Mouse (Mus musculus): Measurements from ENCODE around the gene Sema6d. TPM values are rescaled to one million over a fixed set of nuclear protein-coding genes. Genes with fewer than 3 reads are reported as not detected.
A peak's percentile ranks its signal among the peaks of the same experiment; 100 is the strongest.

Gene Sema6d
- polyA plus RNA-seq, 1 experiment from 2014 or later: 12.2 TPM

- Histone ChIP-seq H3K27me3 (replicated peaks; ENCODE audit: control insufficient read depth, insufficient read depth, low read length) (no peaks in the 10 kb centered on the region), H3K9me3 (ENCODE audit: control insufficient read depth, low read length) (no peaks in the 10 kb centered on the region), H3K36me3 (ENCODE audit: control insufficient read depth, insufficient read depth, low read length) (no peaks in the 10 kb centered on the region), H3K4me1 (replicated peaks; ENCODE audit: control insufficient read depth, insufficient read depth, low read length) (no peaks in the 10 kb centered on the region), H3K9ac (ENCODE audit: low read depth, low read length) (no peak overlapping the region), H3K27ac (ENCODE audit: low read depth, low read length) (no peak overlapping the region), H3K4me2 (no peak overlapping the region), H3K4me3 (ENCODE audit: low read depth, low read length) (no peak overlapping the region)
- 89% methylated on average over 3 of the region's 3 CpGs for WGBS
- ATAC-seq (replicated peaks; ENCODE audit: low FRiP score) (no peak), DNase-seq (ENCODE audit: low spot score) (no peak)
Observed at GRCm38 (mm10) chr2:124291145-124291544, 201.4 kb downstream of the Sema6d start.

DNA sequence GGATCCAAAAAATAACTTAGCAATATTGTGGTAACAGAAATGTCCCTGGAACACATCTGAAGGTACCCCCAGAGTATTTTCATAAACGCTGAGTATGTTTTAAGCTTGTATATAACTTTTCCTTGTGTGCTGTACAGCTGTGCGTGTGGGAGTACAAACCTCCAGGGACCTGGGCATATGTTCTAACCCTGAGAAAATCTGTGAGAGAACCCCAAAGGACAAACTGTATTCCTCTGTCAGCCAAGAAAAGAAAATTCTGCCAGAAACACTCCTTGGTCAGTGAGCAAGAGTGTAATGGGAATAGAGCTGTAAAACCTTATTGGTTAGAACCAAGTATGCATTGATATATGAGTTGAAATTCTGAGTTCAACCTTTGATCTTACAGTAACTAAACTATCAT is 203.8 kb downstream of the Sema6d start:
- 81% methylated on average over 2 of the region's 2 CpGs for WGBS
- ATAC-seq (replicated peaks; ENCODE audit: low FRiP score) (no peak), DNase-seq (ENCODE audit: low spot score) (no peak)
- H3K4me2 ChIP-seq: no peak overlapping the region
- no peaks in the 10 kb centered on the region for H3K4me1 ChIP-seq (replicated peaks; ENCODE audit: control insufficient read depth, insufficient read depth, low read length)
- no peak overlapping the region for H3K4me3 ChIP-seq (ENCODE audit: low read depth, low read length)
- no peaks in the 10 kb centered on the region for H3K27me3 ChIP-seq (replicated peaks; ENCODE audit: control insufficient read depth, insufficient read depth, low read length)
- H3K36me3 ChIP-seq (ENCODE audit: control insufficient read depth, insufficient read depth, low read length): no peaks in the 10 kb centered on the region
- H3K27ac ChIP-seq (ENCODE audit: low read depth, low read length): no peak overlapping the region
- no peaks in the 10 kb centered on the region for H3K9me3 ChIP-seq (ENCODE audit: control insufficient read depth, low read length)
- H3K9ac ChIP-seq (ENCODE audit: low read depth, low read length): no peak overlapping the region

DNA sequence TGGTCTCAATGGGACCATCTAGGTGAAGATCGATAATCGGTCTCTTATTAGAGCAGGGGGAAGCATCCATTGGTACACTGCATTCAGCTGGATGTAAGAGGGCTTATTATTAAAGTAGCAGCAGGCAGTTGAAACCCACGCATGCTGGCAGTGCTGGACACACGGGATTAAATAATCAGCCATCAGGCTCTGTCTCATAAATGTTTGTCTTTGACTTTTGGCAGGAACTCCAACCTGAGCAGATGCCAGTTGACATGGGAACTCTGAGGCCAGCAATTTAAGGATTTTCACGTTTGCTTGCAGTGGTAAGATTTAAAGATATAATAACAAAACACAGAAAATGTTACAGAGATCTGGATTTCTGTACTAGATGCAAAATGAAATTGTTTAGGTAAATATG is 208.6 kb downstream of the Sema6d start:
- 71% methylated on average over 5 of the region's 5 CpGs for WGBS

DNA sequence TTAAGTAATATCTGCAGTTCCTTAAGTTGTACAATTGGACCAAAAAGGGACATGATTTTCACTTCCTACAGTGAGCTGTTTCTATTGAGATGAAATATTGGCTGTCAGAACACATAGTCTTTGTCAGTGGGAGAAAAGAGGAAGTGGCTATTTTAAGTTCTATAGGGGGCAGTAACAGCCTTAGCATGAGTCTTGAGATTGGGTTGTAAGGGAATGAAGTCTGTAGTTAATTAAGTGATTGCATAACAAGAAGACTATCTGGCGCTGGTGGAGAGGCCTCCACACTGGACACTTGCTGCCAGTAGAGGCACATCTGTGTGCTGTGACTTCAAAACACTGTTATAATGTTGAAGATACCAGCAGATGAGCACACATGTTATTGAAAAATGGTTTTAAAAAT is 209.1 kb downstream of the Sema6d start:
- DNase-seq (ENCODE audit: low spot score) (no peak), ATAC-seq (replicated peaks; ENCODE audit: low FRiP score) (0 out of 2 replicates have a peak, but pooled peaks have one; percentile 31)
- Histone ChIP-seq H3K9ac (ENCODE audit: low read depth, low read length) (no peak overlapping the region), H3K27me3 (replicated peaks; ENCODE audit: control insufficient read depth, insufficient read depth, low read length) (no peaks in the 10 kb centered on the region), H3K4me3 (ENCODE audit: low read depth, low read length) (no peak overlapping the region), H3K4me2 (no peak overlapping the region), H3K27ac (ENCODE audit: low read depth, low read length) (no peak overlapping the region), H3K36me3 (ENCODE audit: control insufficient read depth, insufficient read depth, low read length) (no peaks in the 10 kb centered on the region), H3K9me3 (ENCODE audit: control insufficient read depth, low read length) (no peaks in the 10 kb centered on the region), H3K4me1 (replicated peaks; ENCODE audit: control insufficient read depth, insufficient read depth, low read length) (no peaks in the 10 kb centered on the region)
- WGBS: 22% methylated on average over 1 of the region's 1 CpGs

More for the DNA sequence above, 208.6 kb downstream of the Sema6d start:
- no peaks in the 10 kb centered on the region for H3K9me3 ChIP-seq (ENCODE audit: control insufficient read depth, low read length)
- no peak for ATAC-seq (replicated peaks; ENCODE audit: low FRiP score)
- H3K4me1 ChIP-seq (replicated peaks; ENCODE audit: control insufficient read depth, insufficient read depth, low read length): no peaks in the 10 kb centered on the region
- no peaks in the 10 kb centered on the region for H3K27me3 ChIP-seq (replicated peaks; ENCODE audit: control insufficient read depth, insufficient read depth, low read length)
- no peaks in the 10 kb centered on the region for H3K36me3 ChIP-seq (ENCODE audit: control insufficient read depth, insufficient read depth, low read length)
- H3K27ac ChIP-seq (ENCODE audit: low read depth, low read length): no peak overlapping the region
- H3K9ac ChIP-seq (ENCODE audit: low read depth, low read length): no peak overlapping the region
- H3K4me2 ChIP-seq: no peak overlapping the region
- no peak overlapping the region for H3K4me3 ChIP-seq (ENCODE audit: low read depth, low read length)
- DNase-seq (ENCODE audit: low spot score): no peak

DNA sequence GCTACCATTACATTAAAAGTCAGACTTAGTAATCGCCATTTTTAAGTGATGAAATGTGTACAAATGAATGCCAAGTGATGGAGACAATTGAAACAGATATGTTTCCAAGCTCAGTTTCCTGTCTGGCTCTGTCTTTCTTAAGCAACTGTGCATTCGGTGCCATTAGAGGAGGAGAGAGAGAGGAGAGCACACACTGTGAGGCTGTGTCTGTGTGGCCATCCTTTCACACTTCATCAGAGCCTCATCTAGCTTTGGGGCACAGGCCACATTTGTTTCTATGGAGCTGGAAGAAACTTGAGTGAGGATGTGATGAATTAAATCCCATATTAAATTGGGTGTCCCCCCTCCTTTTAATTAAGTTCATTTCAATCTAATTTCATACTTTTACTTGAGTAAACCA is 218.8 kb downstream of the Sema6d start:
- no peaks in the 10 kb centered on the region for H3K9me3 ChIP-seq (ENCODE audit: control insufficient read depth, low read length)
- H3K36me3 ChIP-seq (ENCODE audit: control insufficient read depth, insufficient read depth, low read length): no peaks in the 10 kb centered on the region
- H3K4me1 ChIP-seq (replicated peaks; ENCODE audit: control insufficient read depth, insufficient read depth, low read length): no peaks in the 10 kb centered on the region
- no peak overlapping the region for H3K4me2 ChIP-seq
- ATAC-seq (replicated peaks; ENCODE audit: low FRiP score) (no peak), DNase-seq (ENCODE audit: low spot score) (no peak)
- WGBS: 69% methylated on average over 2 of the region's 2 CpGs
- no peak overlapping the region for H3K4me3 ChIP-seq (ENCODE audit: low read depth, low read length)
- no peak overlapping the region for H3K27ac ChIP-seq (ENCODE audit: low read depth, low read length)
- H3K27me3 ChIP-seq (replicated peaks; ENCODE audit: control insufficient read depth, insufficient read depth, low read length): no peaks in the 10 kb centered on the region
- no peak overlapping the region for H3K9ac ChIP-seq (ENCODE audit: low read depth, low read length)

DNA sequence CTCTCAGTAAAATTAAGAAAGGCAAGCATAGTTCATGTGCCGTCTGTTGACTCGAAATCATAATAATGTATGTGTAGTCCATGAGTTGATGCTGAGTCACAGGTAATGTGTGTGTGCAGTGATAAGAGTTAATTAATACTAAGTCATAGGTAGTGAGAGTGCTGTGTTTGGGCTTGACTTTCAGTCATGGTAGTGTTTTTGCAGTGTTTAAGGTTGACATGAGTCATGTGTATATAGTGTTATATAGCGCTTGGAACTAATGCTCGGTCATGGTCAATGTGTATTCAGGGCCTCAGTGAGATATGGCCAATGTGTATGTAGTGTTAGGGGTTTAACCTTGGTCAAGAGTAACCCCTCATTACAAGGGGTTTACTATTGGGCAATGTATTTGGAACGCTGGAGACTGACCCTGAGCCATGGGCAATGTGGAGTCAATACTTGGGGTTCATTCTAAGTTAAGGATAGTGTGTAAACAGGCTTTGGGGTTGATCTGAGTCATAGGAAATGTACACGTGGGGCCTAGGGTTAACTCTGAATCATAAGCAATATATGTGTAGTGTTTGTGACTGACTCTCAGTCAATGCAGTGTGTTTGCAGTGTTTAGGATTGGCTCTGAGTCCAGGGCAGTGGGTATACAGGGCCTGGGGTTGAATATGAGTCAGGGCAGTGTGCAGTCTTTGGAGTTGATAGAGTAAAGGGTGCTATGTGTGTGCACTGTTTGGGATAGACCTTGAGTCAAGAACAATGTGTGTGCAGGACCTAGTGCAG is 219.8 kb downstream of the Sema6d start:
- Histone ChIP-seq H3K9me3 (ENCODE audit: control insufficient read depth, low read length) (no peaks in the 10 kb centered on the region), H3K27ac (ENCODE audit: low read depth, low read length) (no peak overlapping the region), H3K4me3 (ENCODE audit: low read depth, low read length) (no peak overlapping the region), H3K27me3 (replicated peaks; ENCODE audit: control insufficient read depth, insufficient read depth, low read length) (no peaks in the 10 kb centered on the region), H3K36me3 (ENCODE audit: control insufficient read depth, insufficient read depth, low read length) (no peaks in the 10 kb centered on the region), H3K9ac (ENCODE audit: low read depth, low read length) (no peak overlapping the region), H3K4me2 (no peak overlapping the region), H3K4me1 (replicated peaks; ENCODE audit: control insufficient read depth, insufficient read depth, low read length) (no peaks in the 10 kb centered on the region)
- ATAC-seq (replicated peaks; ENCODE audit: low FRiP score) (no peak), DNase-seq (ENCODE audit: low spot score) (no peak)
- 84% methylated on average over 6 of the region's 6 CpGs for WGBS

DNA sequence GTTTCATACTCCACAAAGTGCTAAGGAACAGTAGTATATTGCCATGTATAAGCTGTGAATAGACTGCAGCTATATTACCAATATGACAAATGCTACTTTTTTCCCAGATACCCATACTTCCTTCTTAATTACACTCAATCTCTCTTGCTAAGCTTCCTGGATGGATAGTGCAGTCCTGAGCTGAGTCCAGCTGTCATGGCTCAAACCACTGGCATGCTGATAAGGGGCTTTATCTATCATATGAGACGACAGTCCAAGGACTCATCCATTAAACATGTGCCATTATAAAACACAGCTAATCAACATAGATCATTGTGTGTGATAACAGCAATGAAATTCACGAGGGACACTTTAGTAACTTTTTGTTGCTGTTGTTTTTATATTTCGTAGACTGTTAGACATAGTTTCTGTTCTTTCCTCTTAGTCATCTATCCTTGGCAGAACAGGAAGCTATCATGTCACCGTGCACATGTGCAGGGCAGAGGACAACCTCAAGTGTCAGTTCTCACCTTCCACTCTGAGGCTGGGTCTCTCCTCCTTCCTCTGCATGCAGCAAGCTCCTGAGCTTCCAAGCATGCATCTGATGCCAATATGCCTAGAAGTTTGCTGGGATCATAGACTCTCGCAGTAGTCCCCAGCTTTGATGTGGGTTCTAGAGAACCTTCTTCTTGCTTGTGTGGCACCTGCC is 232.9 kb downstream of the Sema6d start:
- no peak for ATAC-seq (replicated peaks; ENCODE audit: low FRiP score)
- no peak overlapping the region for H3K4me3 ChIP-seq (ENCODE audit: low read depth, low read length)
- no peak overlapping the region for H3K9ac ChIP-seq (ENCODE audit: low read depth, low read length)

DNA sequence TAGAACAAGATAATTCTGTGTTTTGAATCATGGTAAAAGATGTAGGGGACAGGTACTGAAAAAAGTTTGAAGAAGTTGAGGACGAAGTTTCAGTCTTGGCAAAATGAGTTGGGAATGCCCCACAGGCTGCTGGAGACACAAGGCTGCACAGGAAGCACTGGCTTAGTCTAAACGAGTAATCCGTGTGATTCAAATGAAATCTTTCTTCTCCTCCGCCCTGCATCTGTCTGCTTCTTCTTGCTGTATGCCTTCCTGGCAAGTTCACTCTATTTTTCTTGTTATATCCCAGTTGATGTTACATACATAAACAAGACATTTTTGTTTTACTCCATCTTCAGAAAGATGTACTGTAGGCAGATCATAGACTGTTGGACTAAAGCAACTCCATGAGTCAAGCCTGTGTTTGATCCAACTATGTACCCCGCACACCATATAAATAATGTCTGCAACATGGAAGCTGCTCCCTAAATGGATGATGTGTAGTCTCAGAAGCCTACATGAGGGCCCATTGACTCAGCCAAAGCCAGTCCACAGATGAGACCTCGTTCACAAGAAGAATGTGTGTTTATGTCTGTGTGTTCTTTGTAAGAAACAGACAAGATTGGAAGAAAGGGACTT is 234.4 kb downstream of the Sema6d start:
- Histone ChIP-seq H3K4me2 (no peak overlapping the region), H3K4me3 (ENCODE audit: low read depth, low read length) (no peak overlapping the region), H3K27me3 (replicated peaks; ENCODE audit: control insufficient read depth, insufficient read depth, low read length) (no peaks in the 10 kb centered on the region), H3K9me3 (ENCODE audit: control insufficient read depth, low read length) (no peaks in the 10 kb centered on the region), H3K36me3 (ENCODE audit: control insufficient read depth, insufficient read depth, low read length) (no peaks in the 10 kb centered on the region), H3K9ac (ENCODE audit: low read depth, low read length) (no peak overlapping the region), H3K27ac (ENCODE audit: low read depth, low read length) (no peak overlapping the region), H3K4me1 (replicated peaks; ENCODE audit: control insufficient read depth, insufficient read depth, low read length) (no peaks in the 10 kb centered on the region)
- DNase-seq (ENCODE audit: low spot score): no peak
- ATAC-seq (replicated peaks; ENCODE audit: low FRiP score): no peak
- WGBS: 78% methylated on average over 6 of the region's 6 CpGs

More for the DNA sequence above, 232.9 kb downstream of the Sema6d start:
- WGBS: 54% methylated on average over 5 of the region's 5 CpGs
- Histone ChIP-seq H3K4me2 (no peak overlapping the region), H3K4me1 (replicated peaks; ENCODE audit: control insufficient read depth, insufficient read depth, low read length) (no peaks in the 10 kb centered on the region), H3K9me3 (ENCODE audit: control insufficient read depth, low read length) (no peaks in the 10 kb centered on the region), H3K27me3 (replicated peaks; ENCODE audit: control insufficient read depth, insufficient read depth, low read length) (no peaks in the 10 kb centered on the region), H3K36me3 (ENCODE audit: control insufficient read depth, insufficient read depth, low read length) (no peaks in the 10 kb centered on the region), H3K27ac (ENCODE audit: low read depth, low read length) (no peak overlapping the region)
- DNase-seq (ENCODE audit: low spot score): no peak

All from liver, embryonic 11.5 days (tissue).